Mouse (Mus musculus) mouse embryonic stem cell (cell line): Measurements from ENCODE around the gene Chd9.

Source experiments
- in situ Hi-C, 2 experiments: fragments of 300-500 bp; cut with MboI; formaldehyde crosslinking; loops; 1 replicate in 1 of 2; 3 replicates in 1 of 2; pipeline ENCODE4 v1.14.3; 2019 to 2020; ENCODE audit warnings: low sequenced_read_pairs in 2 of 2, low pct_unique_long_range_greater_than_20kb in 1 of 2, mixed read lengths in 1 of 2; ENCODE audit not compliant: unreplicated experiment in 1 of 2

Chd9 gene

GRCm38 (mm10) chr8:91036905-91037304 is 208.8 kb downstream of the Chd9 start:
- in situ Hi-C loops, result no loop called here

- in situ Hi-C loops, result no loop called here
Observed at GRCm38 (mm10) chr8:91038637-91039036, 210.5 kb downstream of the Chd9 start.

DNA sequence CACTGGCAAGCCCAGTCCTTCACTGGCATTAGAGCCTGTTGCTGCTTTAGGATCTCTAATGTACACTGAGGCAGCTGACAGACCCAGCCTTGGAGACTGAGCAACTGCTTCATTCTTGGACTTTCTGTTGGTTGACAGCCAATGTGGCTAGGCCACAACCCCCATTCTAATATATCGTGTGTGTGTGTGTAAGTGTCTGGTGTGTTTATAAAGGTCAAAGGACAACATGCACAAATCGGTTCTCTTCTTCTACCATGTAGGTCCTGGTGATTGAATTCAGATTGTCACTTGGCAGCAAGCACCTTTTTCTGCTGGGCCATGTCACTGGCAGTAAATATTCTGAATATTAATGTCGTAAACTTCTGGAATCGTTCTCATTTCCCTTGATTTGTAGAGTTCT is 218.2 kb downstream of the Chd9 start:
- in situ Hi-C loops, result no loop called here

GRCm38 (mm10) chr8:91051037-91051436 is 222.9 kb downstream of the Chd9 start:
- in situ Hi-C loops, result no loop called here

- in situ Hi-C loops, result no loop called here
Observed at GRCm38 (mm10) chr8:91054418-91054817, 226.3 kb downstream of the Chd9 start.

GRCm38 (mm10) chr8:91056848-91057247 is 228.7 kb downstream of the Chd9 start:
- in situ Hi-C loops, result no loop called here

GRCm38 (mm10) chr8:91059086-91059578 is 231.0 kb downstream of the Chd9 start:
- in situ Hi-C loops, result no loop called here

- in situ Hi-C loops, result no loop called here
Observed at GRCm38 (mm10) chr8:91059884-91060510, 231.8 kb downstream of the Chd9 start.

GRCm38 (mm10) chr8:91060555-91061471 is 232.7 kb downstream of the Chd9 start:
- in situ Hi-C loops, result no loop called here

GRCm38 (mm10) chr8:91065179-91065578 is 237.0 kb downstream of the Chd9 start:
- in situ Hi-C loops, result no loop called here

- in situ Hi-C loops, result no loop called here
Observed at GRCm38 (mm10) chr8:91069407-91069806, 241.3 kb downstream of the Chd9 start.

DNA sequence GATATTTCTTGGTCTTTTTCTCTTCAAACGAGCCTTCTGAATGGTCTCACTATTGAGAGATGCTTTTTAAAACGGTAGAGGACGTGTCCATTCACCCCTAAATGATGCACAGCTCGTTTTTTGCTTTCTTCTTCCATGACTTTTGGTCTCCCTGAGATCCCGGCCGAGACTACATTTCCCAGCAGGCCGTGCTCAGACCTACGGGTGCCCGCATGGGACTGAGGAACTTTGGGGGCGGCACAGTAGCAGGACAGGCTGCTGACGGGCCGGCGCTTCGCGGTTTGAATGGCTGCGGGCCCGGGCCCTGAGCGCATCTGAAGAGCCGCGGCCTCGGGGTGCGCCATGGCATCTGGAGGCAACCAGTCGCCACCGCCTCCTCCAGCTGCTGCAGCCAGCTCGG is 241.7 kb downstream of the Chd9 start, which contains the start of gene Rbl2:
Rbl2 (plus strand) TSS at position 224 of the 400 bp plus-strand sequence.
- in situ Hi-C loops, result no loop called here

GRCm38 (mm10) chr8:91070275-91070859 is 242.2 kb downstream of the Chd9 start:
- in situ Hi-C loops, result no loop called here

DNA sequence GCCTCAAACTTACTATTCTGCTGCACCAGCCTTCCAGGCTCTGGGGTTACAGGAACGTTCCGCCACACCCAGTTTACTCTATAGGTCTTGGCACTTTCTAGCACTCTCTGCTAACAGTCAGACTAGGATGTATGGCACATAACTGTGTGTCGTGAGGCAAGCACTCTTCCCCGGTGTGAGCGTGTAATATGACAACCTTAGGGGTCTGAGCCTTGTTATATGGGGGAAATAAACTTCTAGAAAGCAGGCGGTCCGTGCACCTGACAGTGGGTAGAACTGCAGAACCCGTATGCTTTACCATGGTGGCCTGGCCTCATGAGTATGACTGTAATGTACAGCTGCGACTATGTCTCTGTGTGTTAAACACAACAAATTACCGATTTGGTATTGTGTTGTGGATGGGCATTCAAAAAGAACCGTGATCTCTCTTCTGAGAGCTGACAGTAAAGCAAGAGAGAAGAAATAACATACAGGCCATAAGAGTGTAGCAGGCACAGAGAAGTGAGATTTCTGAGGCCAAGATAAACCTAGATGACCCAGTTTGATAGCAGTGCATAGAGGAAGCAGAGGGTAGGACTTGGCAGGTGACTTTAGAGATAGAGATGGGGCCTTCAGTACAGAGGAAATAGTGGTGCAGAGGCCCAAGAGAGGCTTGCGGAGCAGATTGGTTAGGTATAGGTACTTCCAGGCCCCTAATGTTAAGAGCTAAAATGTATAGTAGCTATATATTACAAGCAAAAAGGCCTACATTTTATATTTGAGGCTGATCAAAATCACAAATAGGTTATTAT is 249.1 kb downstream of the Chd9 start:
- in situ Hi-C loops, result no loop called here

DNA sequence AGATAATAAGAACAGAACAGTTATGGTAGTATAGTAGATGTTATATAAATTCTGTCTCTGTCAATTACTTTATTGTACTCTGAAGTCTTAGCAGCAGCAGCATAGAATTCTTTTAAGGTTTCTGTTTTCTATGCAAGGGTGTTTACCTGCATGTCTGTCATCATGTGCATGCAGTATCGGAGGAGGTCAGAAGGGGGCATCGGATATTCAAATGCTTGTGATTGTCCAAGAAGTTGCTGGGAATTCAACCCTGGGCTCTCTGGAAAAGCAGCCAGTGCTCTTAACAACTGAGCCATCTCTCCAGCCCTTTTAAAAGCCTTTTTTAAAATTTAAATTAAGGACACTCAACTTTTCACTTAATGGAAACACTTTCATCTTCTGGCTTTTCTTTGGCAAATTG is 251.5 kb downstream of the Chd9 start:
- in situ Hi-C loops, result no loop called here

DNA sequence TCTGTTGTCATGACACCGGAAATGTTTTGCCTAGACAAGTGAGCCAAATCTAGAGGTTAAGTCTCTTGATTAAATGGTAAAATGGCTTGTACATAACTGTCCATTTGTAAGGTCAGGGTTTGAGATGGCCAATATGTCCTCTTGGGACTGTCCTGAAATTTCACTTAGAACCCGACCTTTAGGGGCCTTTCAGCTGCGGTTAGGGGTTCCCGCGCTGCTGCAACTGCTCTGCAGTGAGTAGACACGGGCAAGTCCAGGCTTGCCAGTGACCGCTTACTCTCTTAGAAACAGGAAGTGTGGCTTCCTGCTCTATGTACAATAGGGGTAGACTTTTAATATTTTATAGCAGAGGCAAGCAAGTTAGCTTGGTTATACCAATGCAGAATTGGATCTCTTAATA is 253.8 kb downstream of the Chd9 start:
- in situ Hi-C loops, result no loop called here

- in situ Hi-C loops, result no loop called here
Observed at GRCm38 (mm10) chr8:91082428-91082827, 254.3 kb downstream of the Chd9 start.

DNA sequence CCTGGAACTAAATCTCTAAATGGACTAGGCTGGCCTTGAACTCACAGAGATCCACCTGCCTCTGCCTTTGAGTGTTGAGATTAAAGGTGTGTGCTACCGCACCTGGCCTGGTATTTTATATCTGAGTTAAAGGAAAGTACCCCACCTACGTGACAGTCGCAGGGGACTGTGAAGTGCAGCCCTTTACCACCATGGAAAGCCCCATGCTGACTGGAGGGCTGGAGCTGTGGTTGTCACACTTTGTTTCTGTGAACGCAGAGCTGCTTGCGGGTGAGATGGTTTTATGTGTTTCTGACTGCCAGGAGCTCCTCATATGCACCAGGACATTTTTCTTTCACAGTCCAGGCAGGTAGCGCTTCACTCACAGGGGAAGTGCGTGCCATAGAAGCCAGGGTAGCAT is 260.3 kb downstream of the Chd9 start:
- in situ Hi-C loops, result no loop called here

DNA sequence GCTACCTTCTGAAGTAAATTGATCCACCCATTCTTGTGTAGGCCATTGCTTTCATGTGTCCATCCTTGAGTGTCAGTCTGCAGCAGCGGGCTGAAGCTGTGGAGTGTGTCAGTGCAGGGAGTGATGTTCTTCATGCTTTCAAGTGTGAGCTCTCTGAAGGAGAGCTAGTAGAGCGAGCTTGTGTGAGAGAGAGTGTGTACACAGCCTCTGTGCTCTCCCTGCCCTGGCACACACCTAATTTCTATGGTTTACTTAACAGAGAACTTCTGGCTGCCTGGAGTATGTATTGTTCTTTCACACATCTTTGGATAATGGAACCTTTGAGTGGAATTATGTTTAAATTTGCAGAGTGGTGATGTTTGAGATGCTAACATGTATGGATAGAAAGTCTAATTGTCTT is 261.4 kb downstream of the Chd9 start:
- in situ Hi-C loops, result no loop called here
